Mouse (Mus musculus): ENCODE measurements around the gene Slc4a2.

DNA sequence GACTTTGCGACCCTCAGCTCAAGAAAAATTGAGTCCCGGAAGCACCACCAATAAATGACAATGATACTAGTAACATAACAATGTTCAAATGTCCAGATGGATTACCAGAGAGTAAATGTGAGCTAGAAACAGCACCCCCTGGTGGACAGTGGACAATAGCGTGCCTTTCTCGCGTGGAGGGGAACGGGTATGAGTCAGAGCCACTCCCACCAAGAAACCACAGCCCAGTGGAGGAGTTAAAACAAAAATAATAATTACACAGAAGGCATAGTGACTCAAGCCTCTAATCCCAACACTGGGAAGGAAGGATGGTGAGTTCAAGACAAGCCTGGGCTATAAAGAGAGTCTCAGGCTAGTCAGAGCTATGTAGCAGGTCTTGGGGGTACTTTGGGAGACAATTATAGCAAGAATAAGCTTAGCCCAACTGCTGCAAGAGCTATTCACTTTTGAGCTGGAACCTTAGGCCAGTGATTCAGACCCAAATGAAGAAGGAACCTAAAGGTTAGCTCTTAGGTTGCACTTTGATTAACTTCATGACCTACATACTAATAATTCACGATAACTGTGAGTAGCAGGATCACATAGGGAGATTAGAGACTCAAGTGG lies 30.1 kb upstream of the Slc4a2 start, which contains the start of gene Abcb8:
- TF ChIP-seq MYOD1 (IDR thresholded peaks at IDR 0.05; ENCODE audit: control insufficient read depth in 1 of 3, insufficient read length in 2 of 3, low read depth in 2 of 3), result no peak
- TF ChIP-seq USF1 (IDR thresholded peaks at IDR 0.05; ENCODE audit: low read depth), result no peak
- TF ChIP-seq POLR2A (IDR thresholded peaks at IDR 0.05; ENCODE audit: insufficient read length, low read depth), result no peak
- no peak for TF ChIP-seq SRF (IDR thresholded peaks at IDR 0.05; ENCODE audit: control insufficient read depth, insufficient read length, low read depth)
- no peak for TF ChIP-seq MAX (IDR thresholded peaks at IDR 0.05; ENCODE audit: low read depth)
- TF ChIP-seq REST (IDR thresholded peaks at IDR 0.05; ENCODE audit: insufficient read depth, insufficient read length), result no peak
- TF ChIP-seq POLR2AphosphoS2 (IDR thresholded peaks at IDR 0.05; ENCODE audit: insufficient read length, low read depth), result no peak

All from myocyte (in vitro differentiated cells).